Mouse (Mus musculus) embryonic facial prominence, embryonic 11.5 days (tissue): ENCODE data around the gene Ntsr1. TPM values are rescaled to one million over a fixed set of nuclear protein-coding genes. Genes with fewer than 3 reads are reported as not detected.

ENCODE experiments used
- ATAC-seq: fragments of 200-750 bp; cut with Nextera tagmentation; replicated peaks from 2 replicates; pipeline ENCODE4 v1.8.0; 2017; ENCODE audit warnings: low read depth; ENCODE audit not compliant: insufficient number of reproducible peaks, low FRiP score, low TSS enrichment
- DNase-seq: peaks from one replicate; pipeline ENCODE4 v3.0.0-alpha.2; 2015; ENCODE audit warnings: low spot score
- H3K27ac ChIP-seq: fragments of 300-500 bp; sonication (generic); replicated peaks from 2 replicates; pipeline ENCODE4 v1.5.1; 2014; ENCODE audit warnings: mild to moderate bottlenecking, low read depth, low read length, control low read depth
- H3K27me3 ChIP-seq: fragments of 300-500 bp; sonication (generic); 2 replicates; pipeline ENCODE4 v1.6.1; 2014; ENCODE audit warnings: mild to moderate bottlenecking, low read length, moderate library complexity, mixed read lengths; ENCODE audit not compliant: control insufficient read depth, insufficient read depth
- H3K36me3 ChIP-seq: fragments of 300-500 bp; sonication (generic); replicated peaks from 2 replicates; pipeline ENCODE4 v1.6.1; 2014; ENCODE audit warnings: low read depth, mild to moderate bottlenecking, low read length, moderate library complexity, mixed read lengths; ENCODE audit not compliant: control insufficient read depth, insufficient read depth
- H3K4me1 ChIP-seq: fragments of 300-500 bp; sonication (generic); 2 replicates; pipeline ENCODE4 v1.6.1; 2014; ENCODE audit warnings: low read length, mixed read lengths; ENCODE audit not compliant: control insufficient read depth, insufficient read depth
- H3K4me2 ChIP-seq: fragments of 300-500 bp; sonication (generic); 2 replicates; pipeline ENCODE4 v1.6.1; 2014; ENCODE audit warnings: low read depth, mild to moderate bottlenecking, control low read depth, low read length, moderate library complexity
- H3K4me3 ChIP-seq: fragments of 300-500 bp; sonication (generic); 2 replicates; pipeline ENCODE4 v1.5.1; 2014; ENCODE audit warnings: low read depth, low read length, control low read depth
- H3K9ac ChIP-seq: fragments of 300-500 bp; sonication (generic); replicated peaks from 2 replicates; pipeline ENCODE4 v1.6.1; 2014; ENCODE audit warnings: mild to moderate bottlenecking, control low read depth, low read length
- H3K9me3 ChIP-seq: fragments of 300-500 bp; sonication (generic); replicated peaks from 2 replicates; pipeline ENCODE4 v1.6.1; 2016; ENCODE audit warnings: mild to moderate bottlenecking, low read length, inconsistent platforms, mixed read lengths; ENCODE audit not compliant: control insufficient read depth
- WGBS: fragments of 180-500 bp; shearing (Covaris S2); extraction: QIAGEN DNeasy Blood & Tissue Kit; methylation state at CpG from one replicate; pipeline ENCODE4 v1.1.7; 2014; 5-methylcytosine and 5-hydroxymethylcytosine counted together
- polyA plus RNA-seq: library from polyadenylated mRNA; unstranded; fragments of >200 nt; fragmentation: Nextera tagmentation; extraction: Ambion mirVana; gene quantifications from 2 replicates; pipeline ENCODE4 v1.2.1, GENCODE M21; 2014

The Ntsr1 gene
- polyA plus RNA-seq, 1 experiment from 2014 or later: 0.27 TPM

DNA sequence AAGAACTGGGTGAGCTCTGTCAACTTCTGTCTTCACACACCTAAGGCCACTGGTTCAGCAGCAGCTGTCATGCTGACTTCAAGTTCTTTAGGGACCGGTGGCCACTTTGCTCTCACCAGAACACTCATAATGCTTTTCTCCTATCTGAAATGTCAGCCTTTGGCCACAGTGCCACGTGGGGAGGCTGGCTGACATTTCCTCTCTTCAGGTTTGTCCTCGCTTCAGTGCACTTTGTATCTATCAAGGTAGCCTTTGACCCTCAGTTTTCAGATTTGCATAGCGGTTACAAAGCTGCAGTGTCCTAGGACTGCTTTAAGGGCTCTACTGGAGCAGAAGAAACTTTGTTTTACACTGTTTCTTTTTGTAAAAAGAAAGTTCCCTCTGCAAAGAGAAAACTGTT is 76.7 kb downstream of the Ntsr1 start:
- Histone ChIP-seq H3K4me3 (no peak overlapping the region), H3K9me3 (no peaks in the 10 kb centered on the region), H3K4me2 (no peak overlapping the region), H3K9ac (no peak overlapping the region), H3K27ac (no peak overlapping the region), H3K4me1 (no peaks in the 10 kb centered on the region), H3K27me3 (no peaks in the 10 kb centered on the region), H3K36me3 (no peaks in the 10 kb centered on the region)
- WGBS: 46% methylated on average over 4 of the region's 4 CpGs
- ATAC-seq (no peak), DNase-seq (no peak)

DNA sequence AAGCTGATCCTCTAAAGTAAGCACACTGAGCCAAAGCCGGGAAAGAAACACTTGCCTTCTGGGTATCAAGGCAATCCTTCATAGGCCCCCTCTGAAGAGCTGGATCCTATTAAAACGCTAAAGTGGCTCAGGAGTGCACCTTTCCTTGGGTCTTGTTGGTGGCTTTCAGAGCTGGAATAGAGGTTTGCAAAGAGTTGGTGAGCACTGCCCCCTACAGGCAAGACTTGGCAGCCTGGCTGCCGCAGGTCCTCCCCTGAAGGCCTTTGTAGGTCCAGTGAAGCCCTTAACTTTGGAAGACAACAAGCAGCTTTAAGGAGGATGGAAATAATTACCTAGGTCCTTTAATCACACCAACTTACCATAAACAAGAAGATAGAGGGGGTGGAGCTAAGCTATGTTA is 78.9 kb downstream of the Ntsr1 start:
- Histone ChIP-seq H3K27ac (no peak overlapping the region), H3K9ac (no peak overlapping the region), H3K4me3 (no peak overlapping the region), H3K36me3 (no peaks in the 10 kb centered on the region), H3K4me2 (no peak overlapping the region), H3K27me3 (no peaks in the 10 kb centered on the region), H3K4me1 (no peaks in the 10 kb centered on the region; the same call in 1 of the 2 replicates), H3K9me3 (no peaks in the 10 kb centered on the region)
- ATAC-seq: no peak
- WGBS: 8% methylated on average over 3 of the region's 3 CpGs
- DNase-seq: peak; percentile 78

DNA sequence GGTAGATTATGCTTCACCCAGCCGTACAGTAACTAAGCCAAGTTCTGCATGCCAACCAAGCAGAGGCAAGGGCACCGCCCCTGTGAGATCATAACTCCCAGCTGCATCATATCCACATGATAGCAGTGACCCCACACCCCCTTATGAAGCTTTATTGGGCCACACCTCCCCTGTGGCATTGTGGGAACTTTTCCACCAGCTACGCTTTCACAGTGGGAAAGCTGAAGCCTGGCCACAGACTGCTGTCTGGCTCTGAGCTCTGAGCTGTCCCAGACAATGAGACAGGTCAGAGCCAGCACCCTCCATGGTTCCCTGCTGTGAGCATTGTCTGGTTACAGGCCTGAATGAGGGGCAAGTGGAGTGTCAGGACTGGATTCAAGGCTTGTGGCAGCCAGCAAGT is 81.2 kb downstream of the Ntsr1 start, which contains the start of gene Mrgbp:
Mrgbp (plus strand) TSS at position 303 of the 400 bp plus-strand sequence.
- 86% methylated on average over 3 of the region's 3 CpGs for WGBS

DNA sequence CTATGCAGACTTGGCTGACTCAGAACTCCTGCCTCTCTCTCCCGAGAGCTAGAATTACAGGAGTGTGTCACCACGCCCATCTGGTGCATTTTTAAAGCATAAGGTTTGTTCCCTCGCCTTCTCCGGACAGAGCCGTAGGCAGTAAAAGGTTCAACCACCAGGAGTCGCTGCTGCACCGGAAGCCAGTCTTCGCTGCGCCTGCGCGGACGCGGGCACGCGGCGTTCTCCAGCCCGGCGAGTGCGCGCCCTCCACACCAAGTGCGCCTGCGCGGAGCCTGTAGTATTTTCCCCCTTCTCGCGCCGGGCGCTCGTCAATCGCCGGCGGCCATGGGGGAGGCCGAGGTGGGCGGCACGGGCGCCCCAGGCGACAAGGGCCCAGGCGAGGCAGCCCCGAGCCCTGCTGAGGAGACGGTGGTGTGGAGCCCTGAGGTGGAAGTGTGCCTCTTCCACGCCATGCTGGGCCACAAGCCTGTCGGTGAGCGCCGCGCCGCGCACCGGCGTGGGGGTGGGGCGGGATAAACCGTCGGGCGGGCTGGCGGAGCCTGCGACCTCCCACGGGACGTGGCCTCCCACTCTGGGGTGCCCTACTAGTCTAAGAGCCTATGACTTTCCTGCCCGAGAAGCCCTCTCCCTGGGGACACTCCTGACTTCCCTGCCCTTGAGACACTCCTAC is 82.8 kb downstream of the Ntsr1 start:
- no peaks in the 10 kb centered on the region; the same call in 1 of the 2 replicates for H3K4me1 ChIP-seq
- H3K9ac ChIP-seq: peak overlapping the region; percentile 93
- H3K27me3 ChIP-seq: no peaks in the 10 kb centered on the region
- H3K9me3 ChIP-seq: no peaks in the 10 kb centered on the region
- H3K4me2 ChIP-seq: peak overlapping the region; percentile 80
- H3K36me3 ChIP-seq: no peaks in the 10 kb centered on the region; the same call in 1 of the 2 replicates
- DNase-seq (peak; percentile 97), ATAC-seq (peak; percentile 77)
- peak overlapping the region; percentile 86 for H3K4me3 ChIP-seq
- H3K27ac ChIP-seq: peak overlapping the region; percentile 62; the same call in 1 of the 2 replicates
- under 1% methylated on average over 52 of the region's 57 CpGs for WGBS

More for the DNA sequence above, 81.2 kb downstream of the Ntsr1 start, which contains the start of gene Mrgbp:
- no peak within 1 kb of the TSS for H3K4me3 ChIP-seq
- H3K4me2 ChIP-seq: no peak within 1 kb of the TSS
- ATAC-seq: no peak
- no peaks in the 10 kb centered on the region; the same call in 1 of the 2 replicates for H3K36me3 ChIP-seq
- H3K9me3 ChIP-seq: no peaks in the 10 kb centered on the region
- H3K27ac ChIP-seq: no peak within 1 kb of the TSS
- DNase-seq: no peak
- no peak within 1 kb of the TSS for H3K9ac ChIP-seq
- H3K27me3 ChIP-seq: no peaks in the 10 kb centered on the region
- H3K4me1 ChIP-seq: no peaks in the 10 kb centered on the region; the same call in 1 of the 2 replicates

DNA sequence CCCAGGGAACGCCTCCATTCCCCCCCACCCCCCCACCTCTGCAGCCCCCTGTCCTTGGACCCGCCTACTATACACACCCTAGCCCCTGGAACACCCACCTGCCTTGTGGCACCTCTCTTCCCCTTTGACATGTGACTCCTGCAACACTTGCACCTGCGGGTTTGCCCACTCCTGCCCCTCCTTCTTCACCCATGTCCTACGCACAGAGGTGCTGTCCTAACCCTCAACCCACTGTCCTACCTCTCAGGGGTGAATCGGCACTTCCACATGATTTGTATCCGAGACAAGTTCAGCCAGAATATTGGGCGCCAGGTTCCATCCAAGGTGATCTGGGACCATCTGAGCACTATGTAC is 83.4 kb downstream of the Ntsr1 start:
- Histone ChIP-seq H3K4me3 (peak overlapping the region; percentile 86), H3K27ac (no peak overlapping the region), H3K4me1 (no peaks in the 10 kb centered on the region; the same call in 1 of the 2 replicates), H3K27me3 (no peaks in the 10 kb centered on the region), H3K9me3 (no peaks in the 10 kb centered on the region), H3K36me3 (no peaks in the 10 kb centered on the region; the same call in 1 of the 2 replicates), H3K9ac (peak overlapping the region; percentile 93), H3K4me2 (peak overlapping the region; percentile 80)
- 42% methylated on average over 6 of the region's 7 CpGs for WGBS
- no peak for DNase-seq
- ATAC-seq: 0 out of 2 replicates have a peak, but pooled peaks have one; percentile 4

DNA sequence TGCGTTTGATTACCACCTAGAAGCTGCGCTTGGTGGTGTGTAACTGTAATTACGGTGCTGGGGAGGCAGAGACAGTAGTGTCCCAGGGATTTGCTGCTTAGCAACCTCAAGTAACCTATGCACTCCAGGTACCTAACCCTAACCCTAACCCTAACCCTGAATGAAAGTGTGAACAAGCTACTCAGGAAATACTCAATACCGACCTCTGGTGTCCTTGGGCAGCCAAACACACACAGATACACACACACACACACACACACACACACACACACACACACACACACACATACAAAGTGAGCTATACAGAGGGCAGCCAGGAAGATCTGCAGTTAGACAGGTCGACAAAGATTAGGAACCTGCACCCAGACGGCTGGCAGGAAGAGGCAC is 89.0 kb downstream of the Ntsr1 start:
- peaks cover 5% of the 10 kb centered on the region for H3K36me3 ChIP-seq

DNA sequence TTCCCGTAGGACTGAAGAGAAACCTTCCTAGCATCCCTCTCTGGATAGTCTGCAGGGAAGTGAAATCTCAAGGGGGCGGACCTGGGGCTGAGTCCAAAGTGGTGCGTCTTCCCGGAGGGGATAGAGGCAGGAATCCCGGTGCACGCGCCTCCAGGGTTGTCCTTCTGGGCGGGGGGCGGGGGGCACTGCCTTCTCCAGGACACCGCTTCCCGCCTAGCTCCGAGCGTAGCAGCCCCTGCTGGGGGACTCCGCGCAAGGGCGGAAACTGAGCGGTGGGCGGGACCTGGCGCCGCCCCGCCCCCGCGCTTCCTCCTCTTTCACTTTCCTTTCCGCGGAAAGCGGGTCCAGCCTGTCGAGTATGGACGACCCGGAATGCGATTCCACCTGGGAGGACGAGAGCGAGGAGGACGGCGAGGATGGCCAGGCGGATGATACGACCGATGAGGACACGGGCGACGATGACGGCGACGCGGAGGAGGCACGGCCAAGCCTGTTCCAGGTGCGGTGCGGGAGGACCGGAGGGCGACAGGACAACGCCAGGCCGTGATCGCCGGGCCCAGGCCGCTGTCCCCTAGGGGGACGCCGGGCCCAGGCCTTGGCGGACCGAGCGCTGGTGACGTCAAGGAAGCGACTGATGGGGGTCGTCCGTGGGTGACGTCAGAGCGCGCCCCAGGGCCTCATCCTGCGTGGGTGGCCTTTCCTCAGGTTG is 89.5 kb downstream of the Ntsr1 start, which contains the start of gene Ogfr:
Ogfr (plus strand) TSS at position 123 of the 709 bp plus-strand sequence.
- H3K9ac ChIP-seq: peak within 1 kb of the TSS; percentile 93
- WGBS: under 1% methylated on average over 54 of the region's 67 CpGs
- H3K4me2 ChIP-seq: peak within 1 kb of the TSS; percentile 79
- peak within 1 kb of the TSS; percentile 90 for H3K27ac ChIP-seq
- H3K9me3 ChIP-seq: no peaks in the 10 kb centered on the region; the same call in 1 of the 2 replicates
- peak within 1 kb of the TSS; percentile 87 for H3K4me3 ChIP-seq
- H3K36me3 ChIP-seq: peaks cover 10% of the 10 kb centered on the region
- no peaks in the 10 kb centered on the region for H3K27me3 ChIP-seq
- DNase-seq (peak; percentile 93), ATAC-seq (peak; percentile 82)
- peaks cover 5% of the 10 kb centered on the region; the same call in 1 of the 2 replicates for H3K4me1 ChIP-seq

More for the DNA sequence above, 89.0 kb downstream of the Ntsr1 start:
- ATAC-seq (peak; percentile 49), DNase-seq (no peak)
- no peaks in the 10 kb centered on the region; the same call in 1 of the 2 replicates for H3K9me3 ChIP-seq
- peak overlapping the region; percentile 93 for H3K9ac ChIP-seq
- H3K4me3 ChIP-seq: peak overlapping the region; percentile 87
- peaks cover 5% of the 10 kb centered on the region for H3K4me1 ChIP-seq
- H3K27ac ChIP-seq: peak overlapping the region; percentile 90; the same call in 1 of the 2 replicates
- WGBS: 47% methylated on average over 6 of the region's 6 CpGs
- no peaks in the 10 kb centered on the region for H3K27me3 ChIP-seq
- peak overlapping the region; percentile 79 for H3K4me2 ChIP-seq
